Mouse (Mus musculus): ENCODE measurements around the gene Neurog2. TPM values are rescaled to one million over a fixed set of nuclear protein-coding genes. Genes with fewer than 3 reads are reported as not detected.
A peak's percentile ranks its signal among the peaks of the same experiment; 100 is the strongest.

Gene Neurog2
- polyA plus RNA-seq, 1 experiment from 2014 or later = 153 TPM

- Histone ChIP-seq H3K27ac (peak overlapping the region; percentile 98), H3K9me3 (replicated peaks) (no peaks in the 10 kb centered on the region), H3K9ac (peak overlapping the region; percentile 63; the same call in 1 of the 2 replicates), H3K4me1 (peaks cover 69% of the 10 kb centered on the region), H3K27me3 (peaks cover 84% of the 10 kb centered on the region), H3K4me2 (peak overlapping the region; percentile 65), H3K4me3 (no peak overlapping the region), H3K36me3 (ENCODE audit: poor library complexity, severe bottlenecking) (0 out of 2 replicates have a peak, but pooled peaks cover 4% of the 10 kb centered on the region)
- WGBS = 4% methylated on average over 17 of the region's 17 CpGs
- no peak for ATAC-seq
Measured at GRCm38 (mm10) chr3:127630735-127631372, 2.1 kb upstream of the Neurog2 start.

GRCm38 (mm10) chr3:127631582-127631981, 1.4 kb upstream of the Neurog2 start:
- 0% methylated on average over 10 of the region's 10 CpGs for WGBS
- Histone ChIP-seq H3K4me3 (peak overlapping the region; percentile 52), H3K27ac (peak overlapping the region; percentile 98), H3K4me2 (peak overlapping the region; percentile 65), H3K4me1 (peaks cover 63% of the 10 kb centered on the region), H3K27me3 (peaks cover 84% of the 10 kb centered on the region), H3K9ac (peak overlapping the region; percentile 63; the same call in 1 of the 2 replicates), H3K9me3 (replicated peaks) (no peaks in the 10 kb centered on the region), H3K36me3 (ENCODE audit: poor library complexity, severe bottlenecking) (0 out of 2 replicates have a peak, but pooled peaks cover 4% of the 10 kb centered on the region)
- no peak for ATAC-seq

DNA sequence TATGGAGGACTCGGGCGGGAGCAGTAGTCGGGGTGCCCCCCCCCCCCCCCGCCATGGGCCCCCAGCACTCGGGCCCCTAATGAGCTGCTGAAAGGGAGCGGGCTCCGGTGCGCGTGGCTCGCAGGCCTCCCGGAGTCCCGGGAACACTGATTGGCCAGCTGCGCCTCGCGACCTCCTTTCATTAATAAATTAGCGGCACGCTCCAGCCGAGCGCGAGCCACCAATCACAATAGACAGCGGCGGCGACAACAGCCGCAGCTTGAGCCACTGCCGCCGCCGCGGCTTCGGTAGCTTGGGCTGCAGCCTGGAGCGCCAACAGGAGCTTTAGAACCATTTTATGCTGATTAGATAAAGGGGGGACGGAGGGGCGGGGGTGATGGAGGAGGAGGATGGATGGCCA, 404 bp upstream of the Neurog2 start:
- Histone ChIP-seq H3K9me3 (replicated peaks) (no peaks in the 10 kb centered on the region), H3K9ac (peak overlapping the region; percentile 92), H3K4me1 (peaks cover 54% of the 10 kb centered on the region), H3K4me2 (peak overlapping the region; percentile 65), H3K27ac (peak overlapping the region; percentile 98), H3K36me3 (ENCODE audit: poor library complexity, severe bottlenecking) (0 out of 2 replicates have a peak, but pooled peaks cover 4% of the 10 kb centered on the region), H3K4me3 (peak overlapping the region; percentile 52), H3K27me3 (peaks cover 83% of the 10 kb centered on the region)
- peak; percentile 81 for ATAC-seq
- WGBS = under 1% methylated on average over 30 of the region's 32 CpGs

GRCm38 (mm10) chr3:127634101-127634983, 1.4 kb downstream of the Neurog2 start:
- H3K36me3 ChIP-seq (ENCODE audit: poor library complexity, severe bottlenecking) = 0 out of 2 replicates have a peak, but pooled peaks cover 4% of the 10 kb centered on the region
- peak overlapping the region; percentile 65 for H3K4me2 ChIP-seq
- peak overlapping the region; percentile 52 for H3K4me3 ChIP-seq
- H3K27ac ChIP-seq = peak overlapping the region; percentile 98
- peak overlapping the region; percentile 92 for H3K9ac ChIP-seq
- H3K27me3 ChIP-seq = peaks cover 84% of the 10 kb centered on the region
- peaks cover 44% of the 10 kb centered on the region for H3K4me1 ChIP-seq
- H3K9me3 ChIP-seq (replicated peaks) = no peaks in the 10 kb centered on the region
- WGBS = 1% methylated on average over 55 of the region's 58 CpGs
- peak; percentile 75 for ATAC-seq

DNA sequence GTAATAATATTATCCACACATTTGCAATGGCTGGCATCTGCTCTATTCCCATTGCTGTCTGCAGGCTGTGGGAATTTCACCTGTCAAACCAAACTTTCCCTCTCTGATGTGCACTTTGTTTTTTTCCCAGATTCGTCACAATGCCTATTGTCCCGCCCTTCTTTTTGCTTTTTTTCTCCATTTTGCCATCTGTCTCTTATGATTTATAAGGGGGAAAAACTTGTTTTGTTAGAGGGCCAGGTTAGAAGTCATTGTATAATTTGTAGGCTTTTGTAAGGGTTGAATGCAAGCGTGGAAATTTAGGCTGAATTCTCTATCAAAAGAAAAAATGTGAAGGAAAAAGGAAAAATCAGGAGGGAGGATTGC, 2.0 kb downstream of the Neurog2 start:
- peak overlapping the region; percentile 98 for H3K27ac ChIP-seq
- peak overlapping the region; percentile 92 for H3K9ac ChIP-seq
- ATAC-seq = no peak
- WGBS = 5% methylated on average over 3 of the region's 3 CpGs
- H3K4me2 ChIP-seq = peak overlapping the region; percentile 65
- 0 out of 2 replicates have a peak, but pooled peaks cover 4% of the 10 kb centered on the region for H3K36me3 ChIP-seq (ENCODE audit: poor library complexity, severe bottlenecking)
- H3K9me3 ChIP-seq (replicated peaks) = no peaks in the 10 kb centered on the region
- peak overlapping the region; percentile 52 for H3K4me3 ChIP-seq
- peaks cover 84% of the 10 kb centered on the region for H3K27me3 ChIP-seq
- H3K4me1 ChIP-seq = peaks cover 45% of the 10 kb centered on the region

DNA sequence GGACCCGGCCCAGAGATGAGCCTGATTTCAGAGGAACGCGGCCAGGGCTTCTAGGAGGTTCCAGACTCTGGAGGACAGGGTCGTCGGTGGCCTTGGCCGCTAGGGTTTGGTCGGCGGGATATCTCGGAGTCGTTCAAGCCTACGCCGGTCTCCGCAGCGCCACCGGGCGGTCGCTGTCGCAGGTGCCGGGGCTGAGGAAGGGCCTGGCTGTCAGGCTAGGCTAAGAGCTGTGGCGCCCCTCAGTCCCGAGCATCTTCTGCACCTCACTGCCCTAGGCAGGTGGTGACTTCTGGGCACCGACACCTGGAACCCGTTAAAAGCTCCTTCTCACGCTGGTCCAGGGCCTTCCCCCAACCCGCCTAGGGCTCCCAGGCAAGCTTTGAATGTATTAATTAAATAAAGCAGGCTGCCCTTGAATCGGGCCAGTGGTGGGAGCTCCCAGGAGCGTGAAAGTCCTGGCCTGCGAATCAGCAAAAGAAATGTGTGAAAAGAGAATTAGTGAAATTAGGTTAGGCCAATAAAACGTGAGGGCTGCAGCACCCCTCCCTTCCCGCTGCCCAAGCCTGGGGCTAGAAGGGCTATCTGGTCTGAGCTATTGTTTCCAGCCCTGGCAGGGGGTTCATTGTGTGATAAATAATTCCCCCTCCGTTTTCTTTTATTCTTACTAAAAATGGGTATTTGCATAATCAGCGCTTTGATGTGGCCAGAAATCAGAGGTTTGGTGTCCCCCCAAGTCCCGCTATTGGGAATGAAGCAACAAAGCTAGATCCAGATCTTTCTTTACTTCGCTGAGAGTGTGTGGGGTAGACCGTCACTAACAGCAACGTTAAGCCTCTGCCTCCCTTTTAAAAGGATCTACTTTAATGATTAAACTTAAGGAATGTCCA, 7.2 kb downstream of the Neurog2 start:
- Histone ChIP-seq H3K27ac (peak overlapping the region; percentile 82), H3K9me3 (replicated peaks) (no peaks in the 10 kb centered on the region), H3K4me1 (peaks cover 44% of the 10 kb centered on the region), H3K4me2 (peak overlapping the region; percentile 42), H3K27me3 (peaks cover 88% of the 10 kb centered on the region), H3K9ac (peak overlapping the region; percentile 18; the same call in 1 of the 2 replicates), H3K4me3 (peak overlapping the region; percentile 12; the same call in 1 of the 2 replicates), H3K36me3 (ENCODE audit: poor library complexity, severe bottlenecking) (no peaks in the 10 kb centered on the region)
- ATAC-seq = peak; percentile 82
- under 1% methylated on average over 36 of the region's 36 CpGs for WGBS

GRCm38 (mm10) chr3:127640762-127641700, 8.1 kb downstream of the Neurog2 start:
- ATAC-seq = peak; percentile 19; the same call in 1 of the 2 replicates
- peaks cover 91% of the 10 kb centered on the region for H3K27me3 ChIP-seq

DNA sequence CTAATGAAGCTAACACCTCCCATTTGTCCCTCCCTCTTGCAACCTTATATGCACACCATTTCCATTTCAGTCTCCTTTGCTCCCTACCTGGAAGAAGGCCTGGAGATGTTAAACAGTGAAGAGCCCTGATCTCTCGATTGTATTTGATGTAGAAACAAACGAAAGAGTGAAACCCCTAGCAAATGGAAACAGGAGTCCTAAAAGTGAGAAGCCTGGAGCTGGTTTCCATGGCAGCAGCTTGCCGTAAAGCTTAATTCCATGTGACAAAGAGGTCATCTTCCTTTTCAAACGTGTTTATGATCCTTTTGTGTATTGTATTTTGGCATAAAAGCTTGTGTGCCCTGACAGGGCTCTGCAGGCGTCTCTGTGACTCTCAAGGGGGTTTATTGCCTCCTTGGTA, 9.3 kb downstream of the Neurog2 start:
- 6% methylated on average over 5 of the region's 5 CpGs for WGBS
- H3K9me3 ChIP-seq (replicated peaks) = no peaks in the 10 kb centered on the region
- no peak overlapping the region for H3K4me3 ChIP-seq
- ATAC-seq = no peak
- H3K9ac ChIP-seq = no peak overlapping the region
- peaks cover 94% of the 10 kb centered on the region for H3K27me3 ChIP-seq
- no peaks in the 10 kb centered on the region for H3K36me3 ChIP-seq (ENCODE audit: poor library complexity, severe bottlenecking)
- H3K4me2 ChIP-seq = peak overlapping the region; percentile 22
- H3K4me1 ChIP-seq = peaks cover 58% of the 10 kb centered on the region
- peak overlapping the region; percentile 63 for H3K27ac ChIP-seq

More at GRCm38 (mm10) chr3:127640762-127641700, 8.1 kb downstream of the Neurog2 start:
- Histone ChIP-seq H3K4me1 (peaks cover 49% of the 10 kb centered on the region), H3K9me3 (replicated peaks) (no peaks in the 10 kb centered on the region), H3K9ac (peak overlapping the region; percentile 37; the same call in 1 of the 2 replicates), H3K27ac (peak overlapping the region; percentile 82), H3K4me2 (peak overlapping the region; percentile 42), H3K4me3 (peak overlapping the region; percentile 12), H3K36me3 (ENCODE audit: poor library complexity, severe bottlenecking) (no peaks in the 10 kb centered on the region)
- 8% methylated on average over 37 of the region's 37 CpGs for whole genome bisulfite sequencing

DNA sequence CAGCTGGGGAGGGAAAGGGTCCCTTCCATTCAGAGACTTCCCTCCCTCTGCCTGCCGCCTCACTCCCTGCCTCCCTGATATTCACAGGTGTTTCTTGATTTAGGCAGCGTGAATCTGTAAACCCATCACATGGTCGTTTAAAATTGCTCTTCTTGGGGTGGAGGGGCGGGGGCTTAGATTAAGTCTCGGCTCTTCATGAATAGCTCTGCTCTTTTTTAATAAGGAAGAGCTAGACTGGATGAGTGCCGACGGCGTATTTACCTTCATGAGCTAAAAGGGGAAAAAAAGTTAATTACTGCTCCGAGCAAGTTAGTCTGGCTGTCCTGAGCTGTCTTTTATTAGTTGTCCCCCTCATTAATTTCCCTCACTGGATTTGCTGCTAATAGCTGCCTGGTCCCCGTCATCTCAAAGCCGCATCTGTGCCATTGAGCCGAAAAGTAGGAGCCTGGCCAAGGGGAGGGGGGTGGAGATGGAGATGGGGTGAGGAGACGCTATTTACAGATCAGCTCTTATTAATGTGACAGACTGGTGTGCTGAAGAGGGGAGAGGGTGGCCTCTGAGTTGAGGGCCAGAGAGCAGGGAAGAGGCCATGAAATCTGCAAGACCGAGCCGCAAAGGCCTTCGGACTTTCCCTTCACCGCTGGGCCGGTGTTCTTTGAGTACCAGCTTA, 13.4 kb downstream of the Neurog2 start:
- 12% methylated on average over 18 of the region's 18 CpGs for WGBS
- peak; percentile 89 for ATAC-seq
- Histone ChIP-seq H3K9me3 (replicated peaks) (no peaks in the 10 kb centered on the region), H3K4me3 (no peak overlapping the region), H3K4me1 (peaks cover 33% of the 10 kb centered on the region), H3K27me3 (peaks cover 68% of the 10 kb centered on the region), H3K4me2 (peak overlapping the region; percentile 34), H3K36me3 (ENCODE audit: poor library complexity, severe bottlenecking) (no peaks in the 10 kb centered on the region), H3K9ac (no peak overlapping the region; the same call in 1 of the 2 replicates), H3K27ac (peak overlapping the region; percentile 72)

Measured in forebrain, embryonic 13.5 days (tissue).